Mouse (Mus musculus): ENCODE data around the gene Sgsm2. TPM values are rescaled to one million over a fixed set of nuclear protein-coding genes. Genes with fewer than 3 reads are reported as not detected.

Gene Sgsm2
- total RNA-seq, 2 experiments from 2014 or later: 93.3 to 97.4 TPM

- no peak for DNase-seq (ENCODE audit: low spot score in 2 of 2)
Observed at GRCm38 (mm10) chr11:74894619-74895018, 2.2 kb downstream of the Sgsm2 start.

- DNase-seq (ENCODE audit: low spot score in 2 of 2): no peak
Observed at GRCm38 (mm10) chr11:74883098-74883497, 13.8 kb downstream of the Sgsm2 start.

DNA sequence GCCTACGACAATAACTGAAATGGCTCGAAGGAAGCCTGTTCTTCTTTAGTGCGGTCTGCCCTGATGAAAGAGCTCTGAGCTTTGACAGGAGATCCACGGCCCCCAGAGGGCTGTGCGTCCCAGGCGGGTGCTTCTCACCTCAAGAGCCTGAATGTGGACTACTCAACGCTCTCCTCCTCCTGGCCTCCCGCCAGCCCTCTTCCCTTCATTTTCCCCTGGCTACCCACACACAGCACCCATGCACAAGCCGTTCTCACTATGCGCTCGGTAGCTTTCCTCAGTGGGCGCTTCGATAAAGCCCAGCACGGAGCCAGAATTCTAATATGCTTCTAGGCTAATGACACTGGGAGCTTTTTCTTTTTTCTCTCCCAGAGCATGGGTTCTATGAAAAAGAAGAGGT lies 14.9 kb downstream of the Sgsm2 start:
- DNase-seq (ENCODE audit: low spot score in 2 of 2): peak; percentile 55 to 70

GRCm38 (mm10) chr11:74880999-74881398 lies 15.9 kb downstream of the Sgsm2 start:
- DNase-seq (ENCODE audit: low spot score in 2 of 2): no peak

DNA sequence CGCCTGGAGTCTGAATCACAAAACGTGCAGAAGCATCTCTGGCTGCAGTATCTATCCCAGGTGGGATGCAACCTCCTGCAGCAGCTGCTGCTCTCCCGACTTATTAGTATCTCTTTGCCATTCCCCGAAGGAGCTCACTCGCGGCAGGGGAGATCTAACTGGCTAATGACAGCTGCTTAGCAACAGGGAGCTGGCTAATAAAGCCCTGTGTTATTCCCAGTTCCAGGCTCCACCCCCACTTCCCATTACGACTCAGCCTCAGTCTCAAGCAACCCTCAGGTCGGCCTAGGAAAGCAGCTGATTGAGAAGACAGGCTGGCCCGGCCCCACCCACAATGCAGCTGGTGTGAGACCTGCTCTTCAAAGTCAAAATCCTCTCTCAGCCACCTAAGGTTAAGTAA lies 20.1 kb downstream of the Sgsm2 start:
- DNase-seq (ENCODE audit: low spot score in 2 of 2): peak; percentile 78 to 81

- peak; percentile 64 to 82 for DNase-seq (ENCODE audit: low spot score in 2 of 2)
Observed at GRCm38 (mm10) chr11:74874630-74875029, 22.2 kb downstream of the Sgsm2 start.

DNA sequence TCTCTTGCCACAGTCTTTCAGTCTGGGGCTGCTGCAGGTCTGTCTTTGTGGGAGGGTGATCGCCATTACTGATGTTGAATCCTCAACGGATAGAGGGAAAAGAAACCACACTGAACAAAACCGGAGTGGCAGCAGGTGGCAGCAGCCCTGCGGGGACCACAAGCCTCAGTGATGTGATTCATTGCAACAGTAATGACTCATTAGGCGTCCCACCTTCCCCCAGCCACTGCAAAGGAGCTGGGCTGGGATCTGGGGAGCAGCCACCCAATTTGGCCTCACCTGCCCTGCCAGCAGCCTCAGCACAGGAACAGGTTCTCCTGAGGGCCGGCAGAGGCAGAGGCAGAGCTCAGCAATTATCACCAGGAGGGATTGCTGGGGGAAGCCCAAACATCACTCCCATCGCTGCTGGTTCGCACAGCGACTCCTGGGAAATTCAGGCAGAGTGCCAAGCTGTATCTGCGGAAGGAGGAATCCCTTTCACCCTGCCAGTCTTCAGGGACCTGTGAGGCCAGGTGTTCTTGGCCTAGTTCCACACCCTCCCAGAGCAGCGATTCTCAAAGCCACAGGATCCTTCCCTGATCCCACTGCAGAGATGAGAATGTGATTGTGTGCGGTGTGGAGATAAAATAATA lies 25.8 kb downstream of the Sgsm2 start:
- peak; percentile 64 to 82 for DNase-seq (ENCODE audit: low spot score in 2 of 2)

DNA sequence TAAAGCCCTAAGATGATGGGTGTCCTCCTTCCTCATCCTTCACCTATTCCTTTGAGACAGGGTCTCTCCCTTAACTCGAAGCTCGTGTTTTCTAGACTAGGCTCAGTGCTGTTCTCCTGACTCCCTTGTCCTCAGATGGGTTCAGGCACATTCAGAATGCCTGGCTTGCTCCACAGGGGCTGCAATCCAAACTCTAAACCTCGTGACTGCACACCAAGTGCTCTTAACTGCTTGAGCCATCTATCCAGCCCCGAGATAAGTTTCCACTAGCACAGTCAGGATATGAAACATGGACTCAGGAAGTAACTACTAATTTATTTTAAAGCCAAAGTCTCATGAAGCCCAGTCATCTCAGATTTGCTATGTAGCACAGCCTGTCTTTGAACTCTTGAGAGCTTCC lies 26.3 kb downstream of the Sgsm2 start:
- no peak for DNase-seq (ENCODE audit: low spot score in 2 of 2)

DNA sequence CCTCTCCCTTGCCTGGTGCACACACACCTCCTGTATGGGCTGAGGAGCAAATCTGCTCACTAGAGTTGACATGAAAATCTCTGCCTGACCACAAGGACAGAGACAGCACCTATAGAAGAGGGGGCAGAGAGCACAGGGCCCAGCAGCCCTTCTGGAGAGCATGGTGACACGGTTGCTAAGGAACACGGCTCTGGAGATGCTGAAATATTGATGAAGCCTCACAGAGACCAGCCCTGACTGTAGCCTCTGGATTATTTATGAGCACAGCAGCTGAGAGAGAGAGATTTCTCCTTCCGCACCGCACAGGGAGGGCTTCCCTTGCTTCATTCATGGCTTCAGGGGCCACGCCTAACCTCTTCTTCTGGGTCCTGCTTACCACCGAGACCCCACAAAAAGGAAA lies 27.3 kb downstream of the Sgsm2 start:
- no peak for DNase-seq (ENCODE audit: low spot score in 2 of 2)

- no peak for DNase-seq (ENCODE audit: low spot score in 2 of 2)
Observed at GRCm38 (mm10) chr11:74868046-74868760, 28.7 kb downstream of the Sgsm2 start.

GRCm38 (mm10) chr11:74867181-74867580 lies 29.7 kb downstream of the Sgsm2 start:
- no peak for DNase-seq (ENCODE audit: low spot score in 2 of 2)

DNA sequence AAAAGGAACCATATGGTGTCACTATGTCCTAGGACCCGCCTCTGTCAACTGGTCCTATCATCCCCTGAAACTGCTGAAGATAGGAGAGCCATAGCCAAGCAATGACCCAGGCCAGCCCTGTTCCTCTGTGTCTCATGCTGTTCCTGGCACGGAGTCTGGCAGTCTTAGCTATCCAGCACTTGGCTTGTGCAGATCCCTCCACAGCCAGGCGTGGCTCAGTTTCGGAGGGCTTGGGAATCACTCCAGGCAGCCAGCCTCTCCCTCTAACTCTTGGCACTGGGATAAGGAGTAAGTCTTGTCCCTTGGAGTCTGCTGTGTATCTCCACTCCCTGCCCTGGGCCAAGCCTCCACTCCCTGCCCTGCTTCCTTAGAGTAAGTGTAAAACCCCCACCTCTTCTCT lies 30.2 kb downstream of the Sgsm2 start:
- peak in 1 of 2 experiments; percentile 51 for DNase-seq (ENCODE audit: low spot score in 2 of 2)

DNA sequence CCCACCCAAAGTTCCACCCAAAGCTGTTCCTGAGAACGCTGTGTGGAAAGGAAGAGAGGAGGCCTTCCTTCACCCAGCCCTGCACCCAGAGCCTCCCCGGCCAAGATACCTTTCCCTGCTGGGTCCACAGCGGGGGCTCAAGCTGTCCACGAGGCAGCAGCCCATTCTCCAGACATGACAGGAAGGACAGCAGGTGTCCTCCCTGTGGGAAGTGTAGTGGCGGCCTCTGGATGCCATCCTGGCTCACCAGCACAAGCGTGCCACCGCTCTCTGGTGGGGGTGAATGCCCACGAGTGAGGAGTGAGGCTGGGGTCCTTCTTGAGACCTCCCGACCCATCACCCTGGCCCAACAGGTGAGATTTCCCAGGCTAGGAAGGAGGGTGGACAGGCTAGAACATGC lies 31.6 kb downstream of the Sgsm2 start:
- DNase-seq (ENCODE audit: low spot score in 2 of 2): no peak

DNA sequence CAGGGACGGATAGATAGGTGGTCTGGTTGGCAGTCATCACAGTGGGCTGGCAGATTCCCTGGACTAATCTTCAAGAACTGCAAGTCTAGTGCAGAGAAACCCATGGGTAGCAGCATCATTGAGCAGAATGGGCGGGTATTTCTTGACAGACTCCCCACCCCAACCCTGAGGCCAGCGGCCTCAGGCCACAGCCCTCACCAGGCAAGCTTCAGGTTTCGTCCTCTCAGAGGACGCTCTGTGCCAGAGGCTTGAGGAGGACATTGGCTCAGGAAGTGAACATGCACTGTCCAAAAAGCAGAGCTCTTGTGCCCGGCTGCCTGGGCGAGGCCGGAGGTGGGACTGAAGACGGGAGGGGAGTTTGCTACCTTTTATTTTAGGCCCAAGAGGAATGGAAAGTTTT lies 32.4 kb downstream of the Sgsm2 start:
- DNase-seq (ENCODE audit: low spot score in 2 of 2): no peak

DNA sequence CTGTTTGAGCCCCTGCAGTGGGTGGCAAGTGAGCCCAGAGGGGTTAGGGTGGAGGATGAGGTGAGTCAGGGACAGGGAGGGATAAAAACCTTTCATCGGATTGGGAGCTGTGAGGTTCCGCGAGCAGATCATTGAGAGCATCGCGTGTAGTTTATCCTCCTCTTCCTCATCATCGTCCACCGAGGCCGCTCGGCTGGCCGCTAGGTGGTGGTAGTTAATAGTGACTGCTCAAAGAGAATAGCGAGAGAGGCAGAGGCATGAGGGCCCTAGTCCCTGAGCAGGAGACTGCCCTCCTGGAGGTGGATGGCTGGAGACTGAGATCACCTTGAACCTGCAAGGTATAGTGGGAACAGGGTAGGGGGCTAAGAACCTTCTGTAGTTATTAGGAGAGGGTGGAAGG lies 33.4 kb downstream of the Sgsm2 start:
- no peak for DNase-seq (ENCODE audit: low spot score in 2 of 2)

GRCm38 (mm10) chr11:74862129-74862528 lies 34.7 kb downstream of the Sgsm2 start:
- no peak for DNase-seq (ENCODE audit: low spot score in 2 of 2)

DNA sequence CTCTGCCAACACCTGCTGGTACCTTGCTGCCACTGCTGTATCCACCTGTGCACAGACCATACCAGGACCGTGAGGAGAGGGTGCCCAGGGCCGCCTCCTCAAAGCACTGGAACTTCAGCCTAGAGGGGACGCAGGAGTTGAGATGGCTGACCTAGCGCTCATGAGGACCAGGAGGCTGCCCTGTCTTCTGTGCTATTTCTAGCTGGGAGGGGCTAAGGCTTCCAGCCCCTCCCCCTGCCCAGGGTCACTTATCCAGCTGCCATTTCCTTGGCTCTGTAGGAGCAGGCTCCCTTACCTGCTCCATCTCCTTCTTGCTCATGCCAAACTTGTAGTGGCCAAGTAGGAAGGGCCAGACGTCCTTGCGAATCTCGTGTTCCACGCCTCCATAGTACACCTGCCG lies 39.1 kb downstream of the Sgsm2 start:
- no peak for DNase-seq (ENCODE audit: low spot score in 2 of 2)

DNA sequence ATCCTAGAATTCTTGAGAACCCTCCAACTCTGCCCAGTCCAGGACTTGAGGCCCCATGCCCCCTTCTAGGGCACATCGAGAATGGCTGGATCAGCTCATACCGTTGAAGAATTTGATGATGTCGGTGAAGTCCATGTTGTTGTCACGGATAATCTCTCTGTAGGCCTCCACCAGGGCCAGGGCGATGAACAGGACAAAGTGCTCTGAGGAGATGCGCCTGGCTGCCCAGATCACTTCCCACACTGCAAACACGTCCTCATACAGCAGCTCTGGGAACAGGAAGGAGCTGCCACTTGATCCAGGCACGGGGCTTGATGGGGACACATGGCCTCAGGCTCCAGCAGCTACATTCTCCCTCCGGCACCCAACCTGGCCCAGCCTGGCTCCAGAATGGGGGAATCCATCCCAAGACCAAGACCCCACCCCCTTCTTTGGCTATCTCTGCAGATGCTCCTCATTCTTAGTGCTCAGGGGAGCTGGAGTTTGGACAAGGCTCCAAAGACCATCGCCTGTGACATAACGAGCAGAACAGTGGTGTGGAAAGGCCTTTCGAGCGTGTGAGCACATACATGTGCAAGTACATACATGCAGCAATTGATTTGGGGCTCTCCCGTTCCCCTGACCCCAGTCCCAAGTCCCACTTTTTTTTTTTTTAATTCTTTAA lies 45.7 kb downstream of the Sgsm2 start:
- DNase-seq (ENCODE audit: low spot score in 2 of 2): no peak

DNA sequence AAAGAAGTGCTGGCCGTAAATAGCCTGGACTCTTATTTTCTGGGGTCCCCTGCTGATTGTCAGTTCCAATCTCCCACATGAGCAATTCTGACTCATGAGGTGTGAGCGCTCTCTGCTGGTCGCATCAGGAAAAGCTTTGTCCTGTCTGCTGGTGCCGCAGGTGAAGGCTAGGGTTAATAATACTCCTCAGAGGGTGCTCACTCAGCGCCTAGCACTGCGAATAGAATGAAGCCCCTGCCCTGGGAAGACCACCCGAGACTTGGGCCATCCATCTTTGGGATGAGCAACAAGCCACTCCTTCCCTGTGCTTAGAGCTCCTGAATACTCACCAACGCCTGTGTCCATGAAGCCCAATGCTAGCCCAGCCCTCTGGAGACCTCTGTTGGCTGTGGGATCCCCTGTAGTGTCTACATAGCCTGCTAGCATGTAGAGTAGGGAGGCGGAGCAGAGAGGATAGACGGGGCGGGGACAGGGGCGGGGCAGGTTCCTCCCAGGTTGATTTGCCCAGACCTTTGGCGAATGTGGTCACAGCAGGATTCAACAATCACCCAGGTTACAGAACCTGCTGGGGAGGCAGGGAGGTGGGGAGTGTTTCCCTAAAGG lies 48.8 kb downstream of the Sgsm2 start:
- DNase-seq (ENCODE audit: low spot score in 2 of 2): peak; percentile 54 to 82

DNA sequence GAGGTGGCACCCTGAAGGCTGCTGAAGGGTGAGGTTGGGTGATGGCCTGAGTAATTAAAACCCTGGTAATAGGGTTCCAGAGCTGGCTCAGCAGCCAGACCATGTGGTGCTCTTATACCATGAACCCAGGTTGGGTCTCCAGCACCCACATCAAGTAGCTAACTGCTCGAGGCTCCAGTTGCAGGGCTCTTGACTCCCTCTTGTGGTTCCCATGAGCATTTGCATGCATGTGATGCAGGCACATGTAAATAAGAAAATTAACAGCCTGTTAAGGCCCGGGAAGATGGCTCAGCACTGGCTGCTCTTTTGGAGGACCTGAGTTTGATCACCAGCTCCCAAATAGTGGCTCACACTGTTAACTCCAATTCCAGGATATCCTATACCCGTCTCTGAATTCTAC lies 51.1 kb downstream of the Sgsm2 start:
- no peak for DNase-seq (ENCODE audit: low spot score in 2 of 2)

DNA sequence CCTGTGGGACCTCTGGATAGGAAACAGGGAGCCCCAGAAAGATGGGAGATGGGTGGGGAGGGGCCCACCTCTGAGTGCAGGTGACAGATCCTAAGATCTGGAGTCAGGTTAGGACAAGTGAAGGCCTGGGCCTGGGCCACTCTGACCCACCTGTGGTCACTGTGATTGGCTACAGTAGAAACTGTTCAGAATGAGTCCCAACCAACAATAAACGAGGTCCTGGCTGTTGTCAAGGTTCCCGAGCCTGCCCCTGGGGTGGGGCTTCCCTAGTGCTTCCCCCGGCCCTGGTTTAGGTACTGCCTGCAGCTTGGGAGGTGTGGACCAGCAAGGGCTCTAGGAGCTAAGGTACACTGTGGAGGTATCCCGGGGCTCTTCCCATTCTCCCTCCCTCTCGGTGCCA lies 53.1 kb downstream of the Sgsm2 start:
- DNase-seq (ENCODE audit: low spot score in 2 of 2): no peak

DNA sequence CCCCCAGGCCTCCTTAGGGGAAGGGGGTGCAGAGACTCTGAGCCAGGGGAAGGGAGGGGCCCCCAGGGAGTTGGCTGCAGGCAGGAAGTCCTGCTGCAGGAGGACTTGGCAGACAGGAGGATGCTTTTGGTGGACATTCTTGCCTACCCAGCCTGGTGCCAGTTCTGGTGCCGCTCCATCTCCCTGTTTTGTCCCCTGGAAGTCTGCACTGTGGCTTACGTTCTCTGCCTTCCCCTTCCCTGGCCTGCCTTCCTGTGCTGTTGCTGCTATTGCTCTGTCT lies 53.5 kb downstream of the Sgsm2 start:
- DNase-seq (ENCODE audit: low spot score in 2 of 2): no peak
